Mouse (Mus musculus): ENCODE data around the gene Gpr45.
"Not testable (repeated sequence)": the region's sequence is repeated elsewhere in the genome, so short reads cannot be mapped to it uniquely, and the experiment has no call there.

The Gpr45 gene

DNA sequence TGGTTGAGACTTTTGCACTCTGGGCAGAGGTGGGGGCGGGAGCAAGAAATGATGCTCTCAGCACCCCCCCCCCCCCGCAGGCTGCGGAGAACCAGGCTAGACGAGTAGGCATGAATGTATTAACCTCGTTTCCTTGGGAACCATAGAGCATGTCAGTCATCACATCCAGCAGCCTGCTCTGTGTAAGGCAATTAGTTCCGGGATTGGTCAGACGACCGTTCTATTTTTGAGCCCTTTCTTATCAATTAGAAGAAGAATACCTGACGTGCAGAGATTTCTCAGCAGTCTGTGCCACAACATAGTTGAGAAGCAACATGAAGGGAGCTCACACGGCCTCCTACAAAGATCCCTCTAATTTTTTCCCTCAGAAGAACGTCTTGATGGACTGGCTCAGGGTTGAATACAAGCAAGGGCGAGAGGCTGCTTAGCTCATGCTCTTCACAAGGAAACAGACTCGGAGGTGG is 53.4 kb downstream of the Gpr45 start:
- no peak for DNase-seq (ENCODE audit: low read depth, low spot score)
- Histone ChIP-seq H3K36me3 (ENCODE audit: control insufficient read depth, insufficient read depth, low read length, poor library complexity, severe bottlenecking) (no peaks in the 10 kb centered on the region), H3K27me3 (ENCODE audit: control insufficient read depth, insufficient read depth, low read length, poor library complexity, severe bottlenecking) (no peaks in the 10 kb centered on the region; the same call in 1 of the 2 replicates)

DNA sequence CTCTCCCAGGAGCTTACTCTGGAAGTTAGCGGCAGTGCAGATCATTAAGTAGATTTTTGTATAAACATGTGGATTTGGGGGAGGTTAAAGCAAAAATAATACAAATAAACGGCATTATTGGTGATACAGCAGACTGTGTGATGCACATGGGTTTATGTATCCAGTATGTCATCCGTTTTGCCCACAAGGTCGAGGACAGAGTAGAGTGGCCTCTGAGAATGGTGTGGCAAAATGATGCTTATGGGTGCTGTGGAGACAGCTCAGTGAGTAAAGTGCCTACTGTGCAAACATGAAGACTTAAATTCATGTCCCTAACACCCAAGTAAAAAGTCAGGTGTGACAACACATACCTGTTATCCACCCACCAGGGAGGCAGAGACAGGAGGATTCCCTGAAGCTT is 53.9 kb downstream of the Gpr45 start:
- Histone ChIP-seq H3K36me3 (ENCODE audit: control insufficient read depth, insufficient read depth, low read length, poor library complexity, severe bottlenecking) (no peaks in the 10 kb centered on the region), H3K27me3 (ENCODE audit: control insufficient read depth, insufficient read depth, low read length, poor library complexity, severe bottlenecking) (no peaks in the 10 kb centered on the region; the same call in 1 of the 2 replicates)
- no peak for DNase-seq (ENCODE audit: low read depth, low spot score)

DNA sequence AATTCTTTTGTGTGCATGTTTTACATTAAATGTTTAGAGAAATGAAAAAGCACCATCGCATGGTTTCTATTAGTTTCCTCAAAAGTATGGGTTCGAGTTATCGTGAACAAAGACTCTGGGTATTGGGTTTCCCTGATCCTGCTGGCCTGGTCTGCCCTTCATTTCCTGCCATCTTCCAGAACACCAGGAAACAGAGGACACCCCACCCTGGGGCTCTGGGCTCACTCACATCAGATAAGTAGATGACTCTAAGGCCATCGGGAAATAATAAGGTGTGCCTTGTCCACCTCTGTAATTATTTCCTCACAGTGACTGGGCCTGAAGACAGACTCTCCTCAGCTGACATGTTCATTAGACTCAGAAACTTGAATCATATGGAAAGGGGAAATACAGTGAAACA is 57.8 kb downstream of the Gpr45 start:
- H3K36me3 ChIP-seq (ENCODE audit: control insufficient read depth, insufficient read depth, low read length, poor library complexity, severe bottlenecking), result no peaks in the 10 kb centered on the region
- H3K27me3 ChIP-seq (ENCODE audit: control insufficient read depth, insufficient read depth, low read length, poor library complexity, severe bottlenecking), result no peaks in the 10 kb centered on the region
- no peak for DNase-seq (ENCODE audit: low read depth, low spot score)

DNA sequence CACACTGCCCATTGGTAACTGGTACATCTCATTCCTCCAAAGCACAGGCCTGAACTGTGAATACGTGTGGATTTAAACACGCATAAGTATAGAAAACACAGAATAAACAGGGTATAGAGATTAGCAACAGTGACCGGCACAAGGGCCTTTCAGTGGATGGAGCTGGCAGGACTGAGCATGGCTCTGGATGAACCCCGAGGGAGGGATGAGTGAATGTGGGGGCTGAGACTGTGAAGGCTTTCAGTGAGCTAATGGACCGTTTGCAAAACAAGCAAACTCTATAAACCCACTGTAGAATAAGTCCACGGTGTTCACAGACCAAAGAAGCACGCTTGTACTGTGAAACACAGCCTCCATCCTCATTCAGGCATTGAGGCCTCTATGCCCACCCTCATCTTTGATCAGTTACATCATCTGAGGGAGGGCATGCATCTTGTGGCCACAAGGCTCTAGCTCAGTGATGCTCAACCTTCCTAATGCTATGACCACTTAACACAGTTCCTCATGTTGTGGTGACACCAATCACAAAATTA is 62.5 kb downstream of the Gpr45 start:
- H3K36me3 ChIP-seq (ENCODE audit: control insufficient read depth, insufficient read depth, low read length, poor library complexity, severe bottlenecking); H3K27me3 ChIP-seq (ENCODE audit: control insufficient read depth, insufficient read depth, low read length, poor library complexity, severe bottlenecking); DNase-seq (ENCODE audit: low read depth, low spot score): not testable (repeated sequence)

DNA sequence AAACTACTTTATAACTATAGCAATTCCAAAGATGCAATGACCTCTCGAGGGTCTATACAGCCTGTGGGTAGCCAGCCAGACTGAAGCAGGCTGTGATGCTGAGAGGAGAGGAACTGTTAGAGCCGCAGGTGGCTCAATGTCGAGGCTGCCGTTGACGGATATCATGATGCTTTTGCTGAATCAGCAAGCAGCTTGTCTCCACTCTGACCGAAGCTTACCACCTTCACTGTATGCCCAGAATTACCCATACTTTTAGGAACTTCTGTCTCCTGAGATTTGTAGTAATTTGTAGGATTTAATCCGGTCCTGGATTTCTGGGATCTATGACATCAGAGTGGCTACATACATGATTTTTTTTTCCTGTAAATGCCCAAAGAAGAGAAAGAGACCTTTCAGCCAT is 83.3 kb downstream of the Gpr45 start:
- Histone ChIP-seq H3K36me3 (ENCODE audit: control insufficient read depth, insufficient read depth, low read length, poor library complexity, severe bottlenecking) (no peaks in the 10 kb centered on the region), H3K27me3 (ENCODE audit: control insufficient read depth, insufficient read depth, low read length, poor library complexity, severe bottlenecking) (no peaks in the 10 kb centered on the region)
- DNase-seq (ENCODE audit: low read depth, low spot score), result no peak

DNA sequence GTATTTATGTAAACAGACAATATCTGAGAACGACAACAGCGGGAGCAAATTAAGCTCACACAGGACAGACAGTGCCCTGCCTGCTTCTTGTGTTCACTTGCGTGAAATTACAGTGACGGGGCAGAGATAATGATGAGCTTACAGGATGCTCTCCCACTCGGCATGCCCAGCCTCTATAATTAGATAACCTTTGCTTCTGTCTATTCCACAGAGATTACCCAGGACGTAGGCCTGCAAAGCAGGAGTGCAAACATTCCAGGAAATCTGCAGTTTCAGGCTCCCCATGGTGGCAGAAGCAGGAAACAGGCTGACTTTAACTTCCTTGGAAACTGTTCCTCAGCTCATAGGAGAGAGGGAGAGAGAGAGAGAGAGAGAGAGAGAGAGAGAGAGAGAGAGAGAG is 89.6 kb downstream of the Gpr45 start:
- DNase-seq (ENCODE audit: low read depth, low spot score), result no peak
- Histone ChIP-seq H3K36me3 (ENCODE audit: control insufficient read depth, insufficient read depth, low read length, poor library complexity, severe bottlenecking) (no peaks in the 10 kb centered on the region), H3K27me3 (ENCODE audit: control insufficient read depth, insufficient read depth, low read length, poor library complexity, severe bottlenecking) (no peaks in the 10 kb centered on the region)

DNA sequence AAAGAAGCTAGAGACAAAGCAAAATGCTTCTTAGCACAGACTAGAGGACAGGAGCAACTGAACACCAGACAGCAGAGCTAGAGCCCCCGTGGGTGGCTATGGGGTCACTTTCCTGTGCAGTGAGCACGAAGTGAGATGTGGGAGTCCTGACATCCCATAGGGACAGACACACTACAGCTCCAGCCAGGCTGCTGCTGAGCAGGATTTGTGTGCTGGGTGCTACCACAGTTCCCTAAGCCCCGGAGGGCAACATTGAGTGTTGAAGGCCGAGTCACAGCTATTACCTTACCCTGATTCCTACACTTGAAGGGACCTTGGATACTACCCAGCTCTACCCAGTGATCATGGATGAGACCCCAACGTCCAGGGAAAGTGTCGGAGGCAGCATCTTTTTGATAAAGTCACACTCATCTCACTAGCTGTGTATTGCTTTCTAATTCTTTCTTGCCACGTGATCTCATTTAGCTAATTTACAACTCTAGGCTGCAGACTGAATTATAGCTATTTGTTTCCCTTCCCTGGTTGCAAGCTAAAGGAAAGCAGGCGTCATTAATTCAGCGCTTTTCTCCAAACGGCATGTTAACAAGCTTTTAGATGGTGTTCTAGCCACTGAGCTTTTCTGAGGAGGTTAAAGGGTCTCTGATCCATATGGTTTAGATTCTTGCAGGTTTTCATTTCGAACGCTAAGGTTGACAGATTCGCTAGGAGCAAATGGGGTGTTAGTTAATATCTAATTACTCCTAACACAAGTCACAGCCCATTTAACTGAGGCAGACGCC is 92.7 kb downstream of the Gpr45 start:
- no peak for DNase-seq (ENCODE audit: low read depth, low spot score)
- H3K27me3 ChIP-seq (ENCODE audit: control insufficient read depth, insufficient read depth, low read length, poor library complexity, severe bottlenecking), result no peaks in the 10 kb centered on the region
- H3K36me3 ChIP-seq (ENCODE audit: control insufficient read depth, insufficient read depth, low read length, poor library complexity, severe bottlenecking), result 0 out of 2 replicates have a peak, but pooled peaks cover 2% of the 10 kb centered on the region

DNA sequence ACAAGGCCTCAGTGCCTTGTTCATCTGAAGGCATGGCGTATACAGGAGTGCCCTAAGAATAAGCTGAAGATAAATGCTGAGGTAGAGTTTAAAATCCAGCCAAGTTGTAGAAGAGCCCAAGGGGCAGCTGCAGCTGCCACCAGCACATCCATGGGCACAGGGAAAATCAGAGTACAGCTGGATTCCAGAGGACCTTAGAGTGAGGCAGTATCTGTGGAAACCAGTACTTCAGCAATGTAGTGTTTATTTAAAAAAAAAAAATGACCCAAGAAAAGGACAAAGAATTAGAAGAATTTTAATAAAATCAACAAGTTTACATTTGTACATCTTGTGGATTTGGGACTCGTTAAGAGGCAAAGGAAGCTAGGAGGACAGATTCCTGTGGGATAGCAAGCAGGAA is 94.3 kb downstream of the Gpr45 start:
- Histone ChIP-seq H3K36me3 (ENCODE audit: control insufficient read depth, insufficient read depth, low read length, poor library complexity, severe bottlenecking) (peaks cover 9% of the 10 kb centered on the region; the same call in 1 of the 2 replicates), H3K27me3 (ENCODE audit: control insufficient read depth, insufficient read depth, low read length, poor library complexity, severe bottlenecking) (no peaks in the 10 kb centered on the region)
- DNase-seq (ENCODE audit: low read depth, low spot score), result no peak

DNA sequence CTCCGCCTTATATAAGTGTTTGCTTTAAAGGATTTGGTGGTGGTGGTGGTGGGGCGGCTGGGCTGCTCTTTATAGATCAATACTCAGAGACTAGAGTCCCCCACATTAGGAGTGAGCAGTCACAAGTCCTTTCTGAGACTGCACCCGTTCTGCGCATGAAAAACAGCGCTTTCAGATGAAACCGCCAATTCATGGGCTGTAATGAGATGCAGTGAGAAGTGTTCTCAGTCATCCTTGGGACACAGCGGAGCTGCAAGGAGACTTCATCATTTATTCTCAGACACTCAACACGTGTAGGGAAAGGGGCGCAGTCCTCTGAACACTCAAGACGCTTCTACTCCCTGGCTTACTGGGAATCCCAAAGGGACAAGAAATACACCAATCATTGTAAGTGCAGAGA is 95.1 kb downstream of the Gpr45 start:
- peaks cover 9% of the 10 kb centered on the region; the same call in 1 of the 2 replicates for H3K36me3 ChIP-seq (ENCODE audit: control insufficient read depth, insufficient read depth, low read length, poor library complexity, severe bottlenecking)
- H3K27me3 ChIP-seq (ENCODE audit: control insufficient read depth, insufficient read depth, low read length, poor library complexity, severe bottlenecking), result no peaks in the 10 kb centered on the region
- DNase-seq (ENCODE audit: low read depth, low spot score), result no peak

DNA sequence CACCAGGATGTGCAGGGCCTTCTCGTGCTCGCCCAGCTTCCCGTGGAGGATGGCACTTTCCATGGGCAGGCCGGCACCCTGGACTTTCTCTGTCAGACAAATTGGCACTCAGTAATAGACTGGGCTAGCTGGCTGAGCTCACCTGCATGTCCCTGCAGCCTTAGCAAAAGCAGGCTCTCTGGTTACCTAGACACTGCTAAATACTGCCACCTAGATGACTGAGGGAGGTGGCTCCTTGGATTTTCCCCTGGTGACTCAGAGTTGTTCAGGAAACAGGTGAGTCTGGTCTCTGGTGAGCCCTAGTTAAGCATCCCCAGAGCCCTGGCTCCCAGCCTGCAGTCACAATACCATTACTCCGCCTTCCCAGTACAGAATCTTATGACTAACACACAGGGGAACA is 99.2 kb downstream of the Gpr45 start:
- DNase-seq (ENCODE audit: low read depth, low spot score), result no peak
- no peaks in the 10 kb centered on the region; the same call in 1 of the 2 replicates for H3K27me3 ChIP-seq (ENCODE audit: control insufficient read depth, insufficient read depth, low read length, poor library complexity, severe bottlenecking)
- H3K36me3 ChIP-seq (ENCODE audit: control insufficient read depth, insufficient read depth, low read length, poor library complexity, severe bottlenecking), result peaks cover 9% of the 10 kb centered on the region; the same call in 1 of the 2 replicates

DNA sequence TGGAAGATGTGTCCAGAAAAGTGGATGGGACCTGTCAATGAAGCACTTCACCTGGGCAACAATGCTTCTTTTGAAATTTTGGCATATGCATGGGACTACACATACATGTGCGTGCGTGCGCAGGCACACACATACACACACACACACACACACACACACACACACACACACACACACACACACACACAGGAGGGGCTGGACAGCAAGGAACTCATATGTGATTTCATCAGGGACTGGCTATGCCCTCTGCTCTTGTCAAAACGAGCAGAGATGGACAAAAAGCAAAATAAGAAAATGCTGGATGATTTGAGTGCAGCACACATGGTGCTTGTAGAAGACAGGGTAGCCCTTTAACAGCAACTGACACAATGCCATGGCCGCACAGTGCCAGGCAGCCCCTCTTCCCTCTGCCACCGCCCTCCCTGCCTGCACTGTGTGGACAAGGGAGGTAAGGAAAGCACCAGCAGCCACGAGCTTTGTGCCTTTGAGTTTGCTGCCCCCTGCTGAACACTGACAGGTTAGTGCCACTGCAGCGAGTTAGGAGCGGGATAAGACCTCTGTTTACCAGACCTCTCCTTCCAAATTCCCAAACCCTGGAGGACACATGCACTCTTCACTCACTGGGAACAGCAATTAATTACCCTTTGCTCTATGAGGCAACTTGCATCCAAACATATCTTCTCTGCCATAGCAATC is 113.1 kb downstream of the Gpr45 start:
- H3K36me3 ChIP-seq (ENCODE audit: control insufficient read depth, insufficient read depth, low read length, poor library complexity, severe bottlenecking), result peaks cover 6% of the 10 kb centered on the region; the same call in 1 of the 2 replicates
- no peaks in the 10 kb centered on the region for H3K27me3 ChIP-seq (ENCODE audit: control insufficient read depth, insufficient read depth, low read length, poor library complexity, severe bottlenecking)
- peak; percentile 35 for DNase-seq (ENCODE audit: low read depth, low spot score)

DNA sequence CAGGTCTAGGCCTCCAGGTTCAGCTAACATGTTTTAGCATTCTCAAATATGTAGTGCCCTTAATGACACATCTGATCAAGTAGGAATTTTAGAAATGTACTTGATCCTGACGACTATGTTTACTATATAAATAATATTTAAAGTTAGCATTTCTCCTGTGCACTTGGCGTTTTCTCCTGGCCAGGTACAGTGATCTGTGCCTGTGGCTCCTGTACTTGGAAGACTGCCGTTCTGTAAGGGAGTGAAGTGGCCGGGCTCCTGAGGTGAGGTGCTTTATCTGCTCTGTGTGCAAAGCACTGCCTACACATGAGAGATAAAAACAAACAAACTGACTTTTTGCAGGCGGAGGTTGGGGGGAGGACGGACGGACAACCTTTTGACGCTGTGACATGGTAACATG is 113.9 kb downstream of the Gpr45 start:
- peaks cover 6% of the 10 kb centered on the region; the same call in 1 of the 2 replicates for H3K36me3 ChIP-seq (ENCODE audit: control insufficient read depth, insufficient read depth, low read length, poor library complexity, severe bottlenecking)
- DNase-seq (ENCODE audit: low read depth, low spot score), result no peak
- H3K27me3 ChIP-seq (ENCODE audit: control insufficient read depth, insufficient read depth, low read length, poor library complexity, severe bottlenecking), result no peaks in the 10 kb centered on the region

DNA sequence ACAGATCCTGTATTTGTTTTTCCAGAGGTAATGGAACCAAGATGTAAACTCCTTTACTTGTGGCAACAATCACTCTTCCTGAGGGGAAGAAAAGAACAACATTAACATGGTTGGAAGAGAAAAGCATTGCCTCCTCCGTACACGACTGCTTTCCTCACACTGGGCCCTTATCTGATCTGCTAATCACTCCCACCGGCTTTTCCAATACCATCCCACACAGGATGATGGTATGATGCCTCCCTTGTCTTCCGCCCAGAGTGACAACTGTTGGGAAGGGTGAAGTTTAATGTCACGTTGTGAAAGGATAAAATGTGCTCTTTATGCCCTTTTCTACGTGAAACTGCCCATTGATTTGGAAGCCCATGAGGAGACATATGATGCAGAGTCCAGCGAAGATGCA is 114.9 kb downstream of the Gpr45 start:
- Histone ChIP-seq H3K27me3 (ENCODE audit: control insufficient read depth, insufficient read depth, low read length, poor library complexity, severe bottlenecking) (no peaks in the 10 kb centered on the region), H3K36me3 (ENCODE audit: control insufficient read depth, insufficient read depth, low read length, poor library complexity, severe bottlenecking) (peaks cover 6% of the 10 kb centered on the region; the same call in 1 of the 2 replicates)
- no peak for DNase-seq (ENCODE audit: low read depth, low spot score)

DNA sequence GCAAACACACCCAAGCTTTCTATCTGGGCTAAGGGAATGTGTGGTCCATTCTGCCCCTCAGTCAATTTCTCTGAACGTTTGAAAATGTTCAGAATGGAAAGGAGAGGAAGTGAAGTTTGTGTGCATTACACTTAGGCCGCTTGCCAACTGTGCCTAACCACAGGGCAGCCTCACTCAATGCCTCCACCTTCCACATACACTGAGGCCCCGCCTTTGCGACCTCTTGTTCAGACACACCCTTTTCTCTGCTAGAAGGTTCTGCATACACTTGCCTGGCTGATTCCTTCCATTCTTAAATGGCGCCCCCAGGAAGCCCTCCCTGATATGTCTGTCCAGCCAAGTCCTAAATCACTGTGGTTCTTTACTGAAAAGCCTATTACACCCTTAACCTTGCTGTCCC is 118.1 kb downstream of the Gpr45 start:
- Histone ChIP-seq H3K36me3 (ENCODE audit: control insufficient read depth, insufficient read depth, low read length, poor library complexity, severe bottlenecking) (peaks cover 6% of the 10 kb centered on the region; the same call in 1 of the 2 replicates), H3K27me3 (ENCODE audit: control insufficient read depth, insufficient read depth, low read length, poor library complexity, severe bottlenecking) (no peaks in the 10 kb centered on the region)
- DNase-seq (ENCODE audit: low read depth, low spot score), result no peak

DNA sequence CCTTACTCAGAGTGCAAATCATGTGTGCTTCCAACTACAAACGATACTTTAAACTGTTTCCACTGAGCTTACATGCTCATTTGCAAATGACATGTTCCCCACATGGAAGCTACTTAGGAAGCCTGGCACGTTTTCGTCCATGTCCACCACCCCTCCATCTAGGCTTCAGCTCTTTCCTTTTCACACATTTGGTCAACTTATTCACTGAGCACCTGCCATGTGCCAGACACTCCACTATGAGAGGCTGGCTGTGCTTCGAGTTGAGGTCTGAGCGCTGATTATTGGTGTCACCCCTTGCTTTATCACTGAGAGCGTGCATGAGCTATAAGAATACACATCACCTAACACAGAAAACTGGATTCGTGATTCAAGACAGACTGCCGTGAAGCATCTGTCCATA is 119.4 kb downstream of the Gpr45 start:
- Histone ChIP-seq H3K36me3 (ENCODE audit: control insufficient read depth, insufficient read depth, low read length, poor library complexity, severe bottlenecking) (0 out of 2 replicates have a peak, but pooled peaks cover 6% of the 10 kb centered on the region), H3K27me3 (ENCODE audit: control insufficient read depth, insufficient read depth, low read length, poor library complexity, severe bottlenecking) (no peaks in the 10 kb centered on the region)
- DNase-seq (ENCODE audit: low read depth, low spot score), result no peak
